Mouse (Mus musculus) c-Kit-positive CD71-negative TER-119-negative erythroid progenitor cells, embryonic 14.5 days (primary cell): ENCODE results near the gene Polr2e.

Experiments used
- DNase-seq: peaks from one replicate; pipeline ENCODE4 v3.0.0-alpha.2; 2013; ENCODE audit warnings: low read depth

The Polr2e gene

DNA sequence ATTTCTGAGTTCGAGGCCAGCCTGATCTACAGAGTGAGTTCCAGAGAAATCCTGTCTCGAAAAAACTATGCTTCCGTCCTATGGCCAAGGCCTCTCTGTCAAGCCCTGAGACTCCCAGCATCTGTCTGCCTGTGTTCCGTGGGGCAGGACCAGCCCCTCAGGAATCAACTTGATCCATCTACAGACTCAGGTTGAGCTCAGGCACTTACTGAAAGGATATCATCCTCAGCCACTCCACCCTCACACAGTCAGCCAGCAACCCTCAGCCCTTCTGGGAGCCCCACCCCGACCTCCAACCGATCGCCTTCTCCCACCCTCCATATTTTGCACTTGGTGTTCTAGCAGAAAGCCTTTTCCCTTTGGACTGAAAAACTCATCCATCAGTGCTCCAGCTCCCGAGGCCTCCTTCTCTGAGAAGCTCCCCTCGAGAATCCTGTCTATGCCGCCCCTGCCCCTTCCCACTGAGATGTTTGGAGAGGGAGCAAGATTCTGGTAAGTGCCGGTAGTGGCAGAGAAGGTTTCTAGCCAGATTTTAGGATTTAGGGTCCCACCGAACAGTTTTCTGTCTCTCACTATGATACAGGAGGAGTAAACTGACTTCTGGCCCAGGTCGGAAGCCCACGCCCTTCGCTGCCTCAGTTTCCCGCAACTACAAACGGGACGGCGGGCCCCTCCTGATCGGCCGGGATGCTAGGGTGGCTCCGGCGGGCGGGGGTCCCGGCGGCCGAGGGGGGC, 51.7 kb downstream of the Polr2e start:
- no peak for DNase-seq

DNA sequence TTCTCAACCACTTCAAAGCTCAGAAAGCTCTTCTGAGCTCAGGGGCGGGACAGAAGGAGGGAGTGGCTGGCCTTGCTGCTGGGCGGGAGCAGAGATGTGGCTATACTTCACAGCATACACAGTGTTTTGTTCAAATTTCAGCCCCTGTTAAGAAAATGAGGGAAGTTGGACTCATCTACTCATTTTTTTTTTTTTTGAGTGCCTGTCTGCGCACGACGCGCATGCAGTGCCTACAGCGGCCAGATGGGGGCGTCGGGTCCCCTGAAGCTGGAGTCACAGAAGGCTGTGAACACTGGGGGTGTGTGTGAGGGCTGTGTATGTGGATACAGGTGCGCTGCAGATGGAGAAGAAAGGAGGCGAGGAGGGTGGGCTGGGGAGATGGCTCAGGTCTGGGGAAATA, 52.6 kb downstream of the Polr2e start:
- DNase-seq: peak; percentile 90

DNA sequence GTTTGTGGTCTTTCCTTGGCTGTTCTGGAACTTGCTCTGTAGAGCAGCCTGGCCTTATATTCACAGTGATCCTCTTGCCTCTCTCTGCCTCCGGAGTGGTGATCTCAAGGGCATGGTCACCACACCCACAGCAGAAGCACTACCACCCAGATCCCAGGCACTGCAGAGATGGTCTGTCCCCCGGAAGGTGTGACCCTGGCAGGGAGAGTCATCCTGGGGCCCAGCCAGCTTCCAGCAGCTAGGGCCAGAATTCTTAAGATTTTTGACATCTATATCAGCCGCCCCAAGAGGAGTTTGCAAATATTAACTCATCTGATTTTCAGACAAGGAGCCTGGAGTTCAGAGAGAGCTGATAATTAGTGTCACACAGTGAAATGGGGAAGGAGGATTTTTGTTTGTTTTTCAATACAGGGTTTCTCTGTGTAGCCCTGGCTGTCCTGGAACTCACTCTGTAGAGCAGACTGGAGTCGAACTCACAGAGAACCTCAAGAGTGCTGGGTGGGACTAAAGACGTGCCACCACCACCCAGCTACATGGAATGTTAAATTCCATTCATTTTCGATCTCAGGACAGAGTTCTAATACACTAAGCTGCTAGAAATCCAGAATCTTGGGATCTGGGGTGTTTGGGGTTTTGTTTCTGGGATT, 53.2 kb downstream of the Polr2e start:
- DNase-seq: no peak
